Mouse (Mus musculus) thymus, postnatal 25 days (tissue): Measurements from ENCODE around the gene Wdr25.

Source experiments
- DNase-seq: peaks from one replicate; pipeline ENCODE4 v3.0.0; 2022

Wdr25 gene

DNA sequence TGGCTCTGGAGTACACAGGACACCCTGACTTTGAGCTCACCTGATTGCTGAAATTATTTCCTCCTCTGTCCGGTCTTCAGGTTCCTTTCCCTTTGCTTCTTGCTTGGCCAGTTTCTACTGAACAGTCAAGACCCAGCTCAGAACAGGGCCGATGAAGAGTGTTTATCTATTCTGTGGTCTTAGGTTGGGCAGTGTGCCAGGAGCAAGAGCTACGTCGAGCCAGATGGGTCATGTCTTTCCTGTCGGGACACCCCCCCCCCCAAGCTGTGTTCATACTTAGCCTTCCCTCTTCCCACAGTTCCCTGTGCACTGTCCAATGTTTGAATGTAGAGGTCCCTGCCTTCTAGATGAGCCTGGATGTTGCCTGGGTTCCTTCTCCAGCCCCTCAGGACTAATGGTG is 7.9 kb downstream of the Wdr25 start:
- DNase-seq, result no peak

DNA sequence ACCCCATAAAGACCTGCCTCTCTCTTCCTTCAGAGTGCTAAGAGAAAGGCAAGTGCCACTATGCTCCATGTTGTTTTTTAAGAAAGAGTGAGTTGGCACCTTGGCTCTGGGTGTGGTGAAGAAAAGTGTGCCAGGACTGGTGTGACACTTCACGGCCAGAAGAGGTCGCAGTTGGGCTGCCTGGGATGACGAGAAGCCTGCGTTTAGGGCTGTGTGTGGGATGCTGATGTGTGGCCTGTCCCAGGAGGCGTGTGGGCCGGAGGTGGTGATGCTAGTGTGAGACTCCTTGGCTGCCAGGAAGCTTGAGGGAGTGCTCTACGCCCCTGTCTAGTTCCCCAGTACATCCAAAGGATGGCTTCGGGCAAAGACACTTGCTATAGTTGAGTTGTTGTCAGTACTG is 9.5 kb downstream of the Wdr25 start:
- DNase-seq, result peak; percentile 51

DNA sequence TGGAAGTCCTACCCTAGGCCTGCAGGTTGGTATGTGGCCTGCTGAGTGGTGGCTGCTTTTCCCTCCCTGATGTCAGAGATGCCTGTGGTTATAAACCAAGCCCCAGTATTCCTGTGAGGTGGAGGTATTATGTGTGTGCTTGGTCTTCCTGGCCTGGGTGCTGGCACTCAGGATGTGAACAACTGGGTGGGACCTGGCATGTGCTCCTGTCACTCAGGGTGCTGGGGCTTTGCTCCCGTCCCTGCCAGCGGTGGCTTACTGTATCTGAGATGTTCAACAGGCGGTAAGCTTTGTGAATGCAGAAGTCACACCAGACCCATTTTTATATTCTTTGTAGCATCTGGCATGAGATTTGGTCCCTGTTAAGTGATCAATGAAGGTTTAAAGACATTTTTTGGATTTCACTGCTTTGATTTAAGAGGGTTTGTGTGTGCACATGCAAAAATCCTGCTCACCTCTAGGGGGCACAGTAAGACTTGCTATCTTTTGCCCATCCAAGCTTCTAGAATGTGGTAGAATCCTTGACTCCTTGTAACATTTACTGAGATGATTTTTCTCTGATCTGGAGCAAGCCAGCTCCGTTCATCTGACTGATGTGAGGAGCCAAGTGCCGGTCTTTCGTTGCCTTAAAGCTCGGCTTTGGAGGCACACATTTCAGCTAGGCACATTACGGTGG is 10.3 kb downstream of the Wdr25 start:
- DNase-seq, result peak; percentile 48

DNA sequence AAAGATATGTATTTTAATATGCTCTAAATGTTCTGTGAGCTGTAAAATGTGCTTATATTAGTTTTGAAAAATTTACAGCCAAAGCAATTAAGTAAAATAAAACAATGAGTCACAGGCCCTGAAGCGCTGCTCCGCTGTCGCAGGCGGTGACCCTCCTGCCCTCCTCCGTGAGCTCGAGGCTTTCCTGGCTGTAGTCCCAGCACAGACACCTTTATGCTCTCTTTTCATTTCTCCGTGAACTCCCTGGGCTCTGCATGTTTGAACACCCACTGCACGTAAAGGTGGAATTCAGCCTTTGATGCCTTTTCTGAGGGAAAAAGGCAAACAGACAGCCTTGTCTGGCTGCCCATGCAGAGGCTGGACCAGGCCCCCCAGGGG is 10.8 kb downstream of the Wdr25 start:
- DNase-seq, result no peak

DNA sequence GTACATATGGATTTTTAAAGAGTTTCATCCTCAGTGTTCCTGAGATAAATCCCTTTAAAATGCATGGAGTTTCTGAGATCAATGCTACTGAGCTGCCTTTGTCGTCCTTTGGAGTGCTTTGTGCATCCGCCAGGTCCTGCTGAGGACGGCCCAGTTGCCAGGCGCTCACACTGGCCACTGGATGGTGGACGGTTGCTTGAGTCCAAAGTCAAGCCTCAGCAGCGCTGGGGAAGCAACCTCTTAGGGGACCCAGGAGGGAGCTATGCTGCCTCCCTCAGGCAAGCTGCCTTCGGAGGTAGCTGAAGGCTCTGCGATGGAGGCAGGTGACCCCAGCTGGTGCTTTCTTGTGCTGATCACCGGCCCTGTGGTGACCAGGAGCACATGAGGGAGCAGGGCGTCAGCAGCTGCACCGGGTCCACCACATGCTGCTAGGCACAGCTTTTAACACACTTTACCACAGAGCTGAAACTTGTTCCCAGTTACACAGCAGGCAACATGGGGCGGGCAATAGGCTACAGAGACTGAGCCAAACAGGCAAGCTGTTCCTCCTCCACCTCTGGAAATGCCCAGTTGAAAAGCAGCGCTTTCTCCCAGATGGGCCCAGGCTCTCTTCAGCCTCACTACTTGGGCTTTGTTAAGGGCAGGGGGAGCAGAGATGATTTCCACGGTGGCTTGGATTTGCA is 12.3 kb downstream of the Wdr25 start:
- DNase-seq, result no peak

DNA sequence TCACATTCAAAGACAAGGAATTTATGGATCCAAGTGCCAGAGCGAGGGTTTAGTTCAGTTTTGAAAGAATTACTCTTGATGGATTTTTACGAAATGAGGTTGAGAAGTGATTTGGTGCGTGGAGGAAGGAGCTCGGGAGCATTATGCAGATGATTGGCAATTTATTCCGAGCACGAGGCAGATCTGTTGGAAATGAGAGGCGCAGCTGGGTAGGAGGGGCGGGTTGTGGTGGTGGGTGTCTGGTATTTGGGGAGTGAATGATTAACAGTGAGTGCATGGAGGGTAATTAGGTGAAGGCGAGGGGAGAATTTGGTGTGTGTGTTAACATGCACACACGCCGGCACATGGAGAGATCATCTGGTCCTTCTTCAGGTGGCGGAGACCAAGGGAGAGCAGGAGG is 13.0 kb downstream of the Wdr25 start:
- DNase-seq, result no peak

DNA sequence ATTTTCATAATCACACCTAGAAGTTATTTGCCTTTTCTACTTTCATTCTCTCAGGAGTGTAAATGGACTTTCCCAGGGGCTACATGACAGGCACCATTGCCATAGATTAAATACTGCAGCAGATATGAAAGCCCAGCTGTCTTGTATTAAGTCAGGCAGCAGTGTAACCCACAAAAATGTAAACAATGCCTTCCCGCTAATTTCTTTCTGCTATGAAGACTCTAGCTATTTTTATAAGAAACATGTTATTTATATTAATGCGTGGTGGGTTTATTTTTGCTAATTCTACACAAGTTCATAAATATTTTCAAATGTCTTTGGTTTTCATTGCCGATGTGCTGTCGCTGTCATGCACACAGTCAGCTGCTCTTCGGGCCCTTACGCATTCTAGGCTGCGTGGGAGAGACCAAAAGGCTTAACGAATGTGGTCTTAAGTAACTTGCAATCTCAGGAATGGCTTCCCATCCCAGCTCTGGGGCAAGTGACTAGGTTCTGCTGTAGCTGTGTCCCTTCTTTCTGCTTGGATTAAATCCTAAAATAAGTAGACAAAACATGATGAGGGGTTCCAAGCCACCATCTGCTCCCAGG is 16.5 kb downstream of the Wdr25 start:
- DNase-seq, result no peak

DNA sequence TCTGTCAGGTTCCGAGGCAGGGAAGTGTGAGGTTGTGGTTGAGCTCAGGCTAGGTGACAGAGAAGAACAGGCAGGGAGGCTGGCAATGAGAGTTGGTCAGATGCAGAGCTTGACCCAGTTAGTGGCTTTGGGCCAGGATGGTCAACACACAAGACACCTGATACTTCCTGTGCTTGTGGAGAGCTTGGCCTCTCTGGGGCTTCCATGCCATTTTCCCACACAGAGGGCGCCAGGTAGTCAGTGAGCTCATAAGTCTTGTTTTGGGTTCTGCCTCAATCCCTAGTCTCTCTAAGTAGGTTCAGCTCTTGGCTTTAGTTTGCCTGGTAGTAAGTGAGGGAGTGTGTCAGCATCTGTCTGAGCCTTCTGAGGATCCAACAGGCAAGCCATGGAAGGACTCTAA is 19.0 kb downstream of the Wdr25 start:
- no peak for DNase-seq

DNA sequence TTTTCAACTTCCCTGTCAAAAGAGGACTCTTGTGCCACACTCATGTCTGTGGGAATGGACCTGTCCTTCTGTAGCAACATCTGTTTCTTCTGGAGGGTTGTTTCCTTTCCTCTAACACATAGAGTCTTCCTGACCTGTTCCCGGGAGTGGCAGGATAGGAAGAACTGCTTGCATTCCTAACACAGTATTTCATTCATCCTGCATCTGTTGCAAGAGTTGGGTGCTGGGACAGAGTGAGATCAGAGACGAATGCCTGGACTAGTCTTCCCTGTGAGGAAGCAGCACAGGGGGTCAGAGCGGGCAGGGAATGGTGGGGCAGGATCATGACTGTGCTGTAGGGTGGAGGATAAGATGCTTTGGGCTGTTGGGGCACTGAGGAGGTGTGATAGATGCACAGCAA is 20.8 kb downstream of the Wdr25 start:
- DNase-seq, result no peak

DNA sequence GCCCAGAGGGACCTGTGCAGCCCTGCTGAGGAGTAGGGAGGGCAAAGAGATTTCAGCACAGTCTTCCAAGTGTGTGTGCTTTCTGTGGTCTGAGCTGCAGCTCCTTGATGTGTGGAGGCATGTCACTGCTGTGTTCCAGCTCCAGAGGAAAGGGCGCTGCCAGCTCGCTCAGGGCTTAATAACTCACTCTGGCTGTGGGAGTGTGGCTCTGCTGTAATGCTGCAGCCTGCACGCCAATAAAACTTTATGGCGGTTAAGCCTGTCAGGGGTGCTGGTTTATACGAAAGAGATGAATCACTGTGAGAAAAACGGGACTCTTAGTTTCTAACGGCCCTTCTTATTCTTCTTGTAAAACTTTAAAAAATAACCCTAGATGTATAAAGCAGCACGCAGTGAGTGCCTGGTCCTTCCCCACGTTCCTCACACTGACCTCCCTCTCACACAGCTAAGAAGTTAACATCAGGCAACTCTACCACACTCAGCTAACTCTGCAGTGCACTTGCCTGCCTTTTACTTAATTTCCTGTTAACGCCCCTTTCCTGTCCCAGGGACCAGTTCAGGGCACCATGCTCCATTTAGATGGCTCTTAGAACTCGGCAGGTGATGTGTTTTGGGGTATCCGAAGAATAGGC is 21.4 kb downstream of the Wdr25 start:
- DNase-seq, result no peak

DNA sequence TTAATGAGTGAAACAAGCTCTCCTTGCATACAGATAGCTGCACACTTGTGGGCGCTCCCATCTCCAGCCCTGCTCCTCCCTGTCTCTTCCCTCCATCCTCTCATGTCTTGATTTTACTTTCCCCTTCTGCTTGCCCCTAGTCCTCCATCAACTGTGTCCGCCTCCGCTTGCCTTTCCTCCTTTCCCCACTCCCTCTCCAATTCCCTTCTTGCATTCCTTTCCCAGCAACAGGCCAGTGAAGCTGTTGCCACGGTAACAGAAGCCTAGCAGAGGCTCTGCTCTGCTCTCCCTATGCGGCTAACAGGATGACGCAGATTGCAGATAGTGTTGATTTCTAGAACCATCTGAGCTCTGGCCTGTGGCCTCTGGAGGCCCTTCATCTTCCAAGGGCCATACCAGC is 22.5 kb downstream of the Wdr25 start:
- no peak for DNase-seq

DNA sequence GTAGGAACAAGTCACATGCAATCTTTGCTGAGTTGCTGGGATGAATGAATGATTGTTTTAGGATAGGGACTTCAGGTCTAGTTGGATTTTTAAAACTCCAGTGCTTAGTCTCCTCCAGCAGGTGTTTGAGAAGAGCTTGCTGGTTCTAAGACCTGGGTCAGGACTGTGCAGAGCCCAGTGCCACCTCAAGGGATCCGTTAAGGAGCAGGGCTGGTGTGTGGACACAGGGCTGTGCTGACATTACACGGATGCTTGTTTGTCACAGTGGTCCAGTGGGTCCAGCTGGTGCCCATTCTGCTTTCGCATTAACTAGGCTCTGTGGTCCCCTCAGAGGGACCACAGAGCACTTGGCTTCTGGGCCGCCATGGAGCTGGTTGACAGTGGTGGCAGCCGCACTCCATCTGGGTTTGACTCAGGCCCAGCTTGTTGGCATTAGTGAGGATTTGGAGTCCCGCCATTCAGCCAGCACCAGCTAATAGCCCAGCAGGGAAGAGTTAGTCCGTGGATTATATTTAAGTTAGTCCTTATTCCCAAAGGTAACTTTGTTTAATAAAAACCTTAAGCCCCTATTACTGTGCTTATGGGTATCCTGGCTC is 23.1 kb downstream of the Wdr25 start:
- DNase-seq, result no peak

DNA sequence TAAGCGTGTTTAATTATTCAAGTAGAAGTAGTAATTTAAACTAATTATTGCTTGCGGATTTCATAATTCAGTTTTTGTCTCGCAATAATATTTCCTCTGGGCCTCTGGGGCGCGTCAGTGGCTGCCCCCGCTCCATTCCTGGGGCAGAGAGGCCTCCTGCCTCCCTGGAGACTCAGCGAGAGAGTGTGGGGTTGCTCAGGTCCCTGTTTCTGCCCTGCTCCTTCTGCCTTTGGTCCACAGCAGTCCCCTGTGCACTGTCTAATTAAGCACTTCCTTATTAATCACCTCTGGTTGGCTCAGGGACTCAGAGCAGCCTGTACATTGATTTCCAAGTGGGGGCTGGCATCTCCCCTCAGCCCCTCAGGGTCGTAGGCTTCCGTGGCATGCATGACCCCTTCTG is 24.1 kb downstream of the Wdr25 start:
- DNase-seq, result no peak

DNA sequence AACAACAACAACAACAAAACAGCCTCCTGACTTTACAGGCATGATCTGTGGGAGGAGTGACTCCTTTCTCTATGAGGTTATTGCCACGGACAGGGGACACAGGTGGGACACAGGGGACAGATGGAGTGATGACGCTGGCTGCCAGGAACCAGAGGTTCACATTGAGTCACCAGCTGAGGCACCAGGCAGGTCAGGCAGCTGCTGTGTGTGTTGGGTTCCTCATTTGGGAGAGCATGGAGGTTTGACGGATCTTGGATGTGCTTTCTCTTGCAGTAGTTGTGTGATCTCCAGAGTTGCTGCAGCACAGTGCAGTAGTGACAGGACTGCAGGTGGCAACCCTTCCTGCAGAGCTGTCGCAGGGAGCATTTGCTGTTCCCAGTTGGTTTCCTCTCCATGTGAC is 25.3 kb downstream of the Wdr25 start:
- no peak for DNase-seq

DNA sequence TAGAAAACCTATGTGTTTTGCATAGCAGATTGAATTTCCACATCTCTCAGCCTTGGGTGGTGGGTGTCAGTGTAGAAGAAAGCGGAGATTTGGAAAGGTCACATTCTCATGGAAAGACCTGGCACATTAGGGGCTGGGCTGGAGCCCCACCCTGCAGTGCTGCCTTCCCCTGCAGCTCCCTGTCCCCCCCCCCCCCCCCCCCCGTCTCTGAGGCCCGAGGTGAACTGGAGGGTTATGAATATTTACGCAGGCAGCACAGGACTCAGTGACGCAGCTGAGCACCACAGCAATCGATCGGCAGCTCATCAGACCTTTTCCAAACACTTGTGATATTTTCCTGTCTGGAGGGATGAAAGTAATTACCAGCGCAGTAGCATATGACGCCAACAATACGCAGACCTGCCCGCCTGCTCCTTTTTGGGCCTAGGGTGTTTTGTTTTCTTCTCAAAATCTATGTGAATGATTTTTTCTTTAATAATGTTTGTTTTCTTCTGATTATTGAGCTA is 33.2 kb downstream of the Wdr25 start:
- DNase-seq, result no peak

DNA sequence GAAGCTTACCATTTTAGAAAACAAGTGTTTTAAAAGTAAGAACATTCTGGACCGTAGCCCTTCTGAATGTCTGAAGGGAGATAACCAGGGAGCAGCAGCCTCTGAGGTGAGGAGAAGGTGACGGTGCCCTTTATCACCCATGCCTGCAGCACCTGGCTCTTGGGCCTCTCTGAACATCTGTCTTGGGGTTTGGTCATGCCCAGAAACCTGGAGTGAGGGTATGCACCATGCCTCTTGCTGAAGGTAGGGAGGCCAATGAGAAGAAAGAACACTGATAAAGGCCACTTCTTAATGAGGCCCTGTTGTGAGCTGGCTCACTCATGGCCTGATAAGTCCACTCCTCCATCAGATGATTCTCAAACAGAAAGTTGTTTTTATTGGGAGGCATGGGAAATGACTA is 34.8 kb downstream of the Wdr25 start:
- no peak for DNase-seq

DNA sequence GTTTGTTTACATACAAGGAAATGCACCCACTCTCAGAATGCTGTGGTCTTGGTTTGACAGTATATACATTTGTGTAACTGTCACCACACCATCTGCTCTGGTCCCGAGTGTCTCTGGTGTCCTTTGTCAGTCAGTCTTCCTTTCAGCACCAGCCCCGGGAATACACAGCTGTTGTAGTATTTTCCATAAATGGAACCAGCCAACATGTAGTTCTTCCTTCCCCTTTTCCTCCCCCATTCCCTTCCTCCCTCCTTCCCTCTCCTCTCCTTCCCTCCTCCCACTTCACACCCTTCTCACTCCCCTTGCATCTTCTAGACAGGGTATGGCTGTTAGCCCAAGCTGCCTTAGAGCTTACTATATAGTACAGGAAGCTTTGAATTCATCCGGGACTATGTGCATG is 36.0 kb downstream of the Wdr25 start:
- DNase-seq, result no peak

DNA sequence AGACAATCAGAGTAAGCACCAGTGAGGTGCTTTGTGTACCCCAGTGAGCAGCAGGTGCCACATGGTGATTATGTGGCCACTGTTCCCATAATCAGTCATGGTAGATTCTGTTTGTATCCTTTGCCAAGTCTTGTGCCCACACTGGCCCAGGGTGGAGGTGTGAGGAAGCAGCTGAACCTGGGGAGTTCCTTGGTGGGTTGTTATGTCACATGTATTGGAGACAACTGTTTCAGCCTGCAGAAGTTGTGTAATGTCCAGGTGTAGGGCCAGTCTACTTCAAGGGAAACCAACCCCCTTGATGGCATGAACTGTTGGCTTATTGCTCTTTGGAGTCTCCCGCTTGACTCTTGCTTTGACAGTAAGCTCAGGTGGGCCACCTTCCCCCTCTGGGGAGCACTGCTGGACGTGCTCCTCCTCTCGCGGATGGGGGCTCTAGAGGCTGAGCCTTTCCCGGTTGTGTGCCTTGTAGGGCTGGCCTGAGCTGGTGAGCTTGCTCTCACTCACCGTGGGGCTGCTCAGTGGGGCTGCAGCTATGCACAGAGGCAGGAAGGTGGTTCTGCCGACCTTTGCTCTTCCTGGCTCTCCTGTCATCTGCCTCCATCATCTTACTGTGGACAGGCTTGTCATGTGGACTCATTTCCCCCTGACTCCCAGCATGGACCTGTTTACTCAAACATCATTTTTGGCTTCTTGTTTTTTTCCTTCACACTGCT is 38.1 kb downstream of the Wdr25 start:
- no peak for DNase-seq

DNA sequence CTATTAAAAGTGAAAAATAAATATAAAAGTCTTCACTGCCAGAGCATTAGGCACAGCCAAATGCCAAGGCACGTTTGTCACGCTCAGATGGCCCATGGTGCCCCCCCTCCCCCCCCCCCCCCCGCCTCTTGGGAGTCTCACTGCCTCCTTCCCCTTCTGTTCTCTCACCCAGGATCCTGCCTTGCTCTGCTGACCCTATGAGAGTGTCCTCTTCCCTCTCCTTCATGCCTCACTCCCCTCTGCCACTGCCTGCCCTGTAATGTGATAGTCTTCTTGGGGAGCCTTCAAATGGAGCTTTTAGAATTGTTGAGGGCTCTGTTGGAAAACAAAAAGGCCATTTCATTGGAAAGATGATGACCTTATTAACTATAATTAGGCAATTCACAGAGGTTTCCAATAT is 38.7 kb downstream of the Wdr25 start:
- DNase-seq, result no peak

DNA sequence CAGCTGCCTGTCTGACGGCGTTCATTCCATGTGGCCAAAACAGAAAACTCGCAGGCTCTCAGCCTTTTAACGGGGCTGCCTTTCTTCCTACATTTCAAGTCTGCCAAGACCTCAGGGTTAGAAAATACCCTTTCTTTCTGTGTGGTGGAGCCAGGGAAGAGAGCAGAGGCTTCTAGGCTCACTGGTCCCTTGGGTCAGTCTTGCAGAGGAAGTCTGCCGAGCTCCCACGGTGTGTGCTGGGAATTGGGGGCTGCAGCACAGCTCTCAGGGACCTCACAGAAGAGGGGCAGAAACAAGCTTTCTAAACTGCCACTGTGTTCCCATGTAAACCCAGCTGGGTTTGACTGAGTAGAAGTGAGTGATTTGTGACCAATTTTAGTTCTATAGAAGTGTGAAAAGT is 40.8 kb downstream of the Wdr25 start:
- DNase-seq, result no peak

DNA sequence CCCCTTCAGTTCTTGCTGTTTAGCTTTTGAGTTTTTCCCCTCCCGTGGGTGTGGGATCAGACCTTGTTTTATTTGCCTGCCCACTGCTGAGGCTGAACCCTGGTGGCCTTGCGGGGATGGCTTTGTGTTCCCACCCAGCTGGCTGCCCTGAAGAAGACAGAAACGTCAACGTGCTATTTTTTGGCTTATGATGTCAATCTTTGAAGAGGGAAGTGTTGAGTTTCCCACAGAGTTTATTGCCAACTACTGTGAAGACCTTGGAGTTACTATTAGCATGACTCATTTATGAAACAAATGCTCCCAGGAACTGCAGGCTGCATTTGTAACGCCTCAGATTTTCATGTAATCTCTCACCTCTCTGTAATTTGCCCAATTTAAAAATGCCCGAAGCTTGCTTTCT is 43.4 kb downstream of the Wdr25 start:
- DNase-seq, result no peak

DNA sequence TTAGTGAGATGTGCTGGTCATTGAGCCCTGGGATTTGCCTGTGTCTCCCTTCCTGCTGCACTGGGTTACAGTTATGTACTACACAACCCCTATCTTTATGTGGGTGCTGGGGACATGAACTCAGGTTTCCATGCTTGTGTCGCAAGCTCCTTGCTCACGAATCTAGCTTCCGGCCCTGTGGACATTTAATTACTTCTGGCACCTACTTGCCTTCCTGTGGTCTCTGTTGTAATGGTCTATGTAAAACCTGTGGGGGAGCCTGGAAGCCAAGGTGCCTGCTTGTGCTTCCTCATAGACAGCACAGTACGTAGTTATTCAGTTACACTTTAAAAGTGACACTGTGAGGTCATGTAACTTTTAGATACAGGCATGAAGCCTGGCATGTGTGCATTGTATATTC is 44.1 kb downstream of the Wdr25 start:
- no peak for DNase-seq

DNA sequence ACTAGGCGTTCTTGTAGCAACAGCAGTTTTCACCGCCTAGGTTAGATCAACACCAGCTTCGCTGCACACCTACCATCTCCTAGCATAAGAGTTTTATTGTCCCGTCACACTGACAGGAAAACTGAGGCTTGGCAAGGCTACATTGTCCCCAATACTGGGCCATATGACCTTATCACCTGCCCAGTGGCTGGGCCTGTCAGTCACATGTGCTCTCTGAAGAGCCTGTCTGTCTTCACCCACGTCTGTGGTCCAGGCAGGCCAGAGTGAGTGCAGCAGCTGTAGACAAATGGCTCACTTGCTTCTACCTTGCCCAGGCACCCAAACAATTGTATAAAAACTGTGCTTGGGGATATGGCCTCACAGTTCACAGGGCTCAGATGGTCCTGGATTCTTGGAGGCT is 45.4 kb downstream of the Wdr25 start:
- DNase-seq, result no peak
